8 mouse cellular contexts compared by ENCODE assay signal in genomic region chrX:169977856-169978435, GRCm38 (mm10). TPM values are rescaled to one million over a fixed set of nuclear protein-coding genes. Genes with fewer than 3 reads are reported as not detected.
DNase-seq lines count a peak whose midpoint lies in the region; ATAC-seq and TF ChIP-seq lines count a peak whose summit lies in the region.
"Not testable (repeated sequence)": the region's sequence is repeated elsewhere in the genome, so short reads cannot be mapped to it uniquely, and the experiment has no call there.

No protein-coding gene starts in this region.

- not testable (repeated sequence) for H3K36me3 ChIP-seq in heart, postnatal 0 days (replicated peaks; ENCODE audit: control insufficient read depth, insufficient read depth, low read length); splenic B cell, adult 2 months (ENCODE audit: control insufficient read depth, insufficient read depth, low read length, poor library complexity, severe bottlenecking)
- peaks cover 54% of the 10 kb centered on the region for H3K36me3 ChIP-seq in lung, embryonic 14.5 days (ENCODE audit: insufficient read depth)

- H3K4me3 ChIP-seq in gastrocnemius, adult 2 months, result peak overlapping the region; percentile 59
- H3K4me3 ChIP-seq in heart, postnatal 0 days (ENCODE audit: low read depth, low read length); lung, embryonic 14.5 days (ENCODE audit: low read depth, low read length): not testable (repeated sequence)

- not testable (repeated sequence) for TF ChIP-seq EP300 in heart, postnatal 0 days (IDR thresholded peaks at IDR 0.05; ENCODE audit: low read depth)

- not testable (repeated sequence) for H3K4me1 ChIP-seq in heart, postnatal 0 days (ENCODE audit: control insufficient read depth, insufficient read depth); lung, embryonic 14.5 days (ENCODE audit: insufficient read depth)

- H3K27me3 ChIP-seq in heart, postnatal 0 days (ENCODE audit: control insufficient read depth, insufficient read depth, low read length), result peaks cover 24% of the 10 kb centered on the region; the same call in 1 of the 2 replicates
- H3K27me3 ChIP-seq in lung, embryonic 14.5 days (ENCODE audit: insufficient read depth, low read length); splenic B cell, adult 2 months (ENCODE audit: control insufficient read depth, insufficient read depth, low read length, poor library complexity, severe bottlenecking): not testable (repeated sequence)

- H3K9ac ChIP-seq in heart, postnatal 0 days (replicated peaks; ENCODE audit: low read depth, low read length); lung, embryonic 14.5 days: not testable (repeated sequence)

- peak; percentile 30 for DNase-seq in CD4-positive helper T cell, adult 2 months (ENCODE audit: low read depth, low spot score)
- peak; percentile 11 for DNase-seq in adrenal gland, postnatal 14 days
- peak; percentile 4 for DNase-seq in cerebellum, adult 8-10 months
- peak; percentile 23 for DNase-seq in gastrocnemius, adult 2 months
- peak; percentile 13 for DNase-seq in heart, postnatal 0 days (ENCODE audit: low spot score)
- peak; percentile 6 for DNase-seq in kidney, postnatal 14 days
- DNase-seq in lung, embryonic 14.5 days, result peak; percentile 3
- peak; percentile 53 for DNase-seq in splenic B cell, adult 2 months (ENCODE audit: low read depth, low spot score)

- not testable (repeated sequence) for TF ChIP-seq CTCF in gastrocnemius, adult 2 months (IDR thresholded peaks at IDR 0.05); heart, postnatal 0 days (IDR thresholded peaks at IDR 0.05; ENCODE audit: low read depth); lung, embryonic 14.5 days (IDR thresholded peaks at IDR 0.05; ENCODE audit: low read depth)

- intact Hi-C loops in gastrocnemius, adult 2 months (cut with DNase I), result loop anchor here (5.0 kb wide), 2 partner anchors 96 to 181 kb away; no protein-coding TSS in a partner anchor

- ATAC-seq in heart, postnatal 0 days (ENCODE audit: insufficient read depth, low read depth); lung, embryonic 14.5 days (ENCODE audit: insufficient read depth): not testable (repeated sequence)

- 76% methylated on average over 7 of the region's 7 CpGs for WGBS in heart, postnatal 0 days
- WGBS in lung, embryonic 14.5 days, result 84% methylated on average over 7 of the region's 7 CpGs

- not testable (repeated sequence) for H3K4me2 ChIP-seq in heart, postnatal 0 days (ENCODE audit: low read depth, low read length); lung, embryonic 14.5 days

- H3K27ac ChIP-seq in gastrocnemius, adult 2 months, result peak overlapping the region; percentile 63
- H3K27ac ChIP-seq in heart, postnatal 0 days (ENCODE audit: low read depth), result peak overlapping the region; percentile 59
- not testable (repeated sequence) for H3K27ac ChIP-seq in lung, embryonic 14.5 days (ENCODE audit: low read depth)

- H3K9me3 ChIP-seq in heart, postnatal 0 days (replicated peaks; ENCODE audit: control insufficient read depth, low read length); lung, embryonic 14.5 days (ENCODE audit: low read depth, low read length): not testable (repeated sequence)

RNA-seq across cellular contexts. Expression of gene Gm21887, which starts 31.5 kb away (rescaled TPM):
- total RNA-seq in adrenal gland, postnatal 14 days (2021), result 129 and 342 TPM in 2 replicates
- total RNA-seq in gastrocnemius, adult 2 months (2021), result 10 to 100 TPM; 25.3 to 29.1 TPM
- total RNA-seq in heart, postnatal 0 days (2014; rRNA removed; ENCODE audit: low replicate concordance), result 0.88 and 16.5 TPM in 2 replicates
- polyA plus RNA-seq in heart, postnatal 0 days (2015; fragmentation: Nextera tagmentation; extraction: Ambion mirVana), result 32.6 and 63.9 TPM in 2 replicates
- 252 and 439 TPM in 2 replicates for polyA plus RNA-seq in lung, embryonic 14.5 days (2014; fragmentation: Nextera tagmentation; extraction: Ambion mirVana)

Comparison
In these comparisons a context has a peak if more than half of its experiments do, and no peak if none do; other contexts are left out.
1. DNase-seq: peak in every context shown above with its lines; median percentile 53 in splenic B cell, adult 2 months; 30 in CD4-positive helper T cell, adult 2 months; 23 in gastrocnemius, adult 2 months; 13 in heart, postnatal 0 days; 11 in adrenal gland, postnatal 14 days; 6 in kidney, postnatal 14 days; 4 in cerebellum, adult 8-10 months; 3 in lung, embryonic 14.5 days.